11 mouse cellular contexts compared by ENCODE assay signal in genomic region chr6:49782679-49783078, GRCm38 (mm10). TPM values are rescaled to one million over a fixed set of nuclear protein-coding genes. Genes with fewer than 3 reads are reported as not detected.
"Had no signal": no experiment of that assay in that cellular context is flagged by ENCODE, and none has a peak within 500 bp of the region (broad histone marks: within the 10 kb centered on the region; RNA-seq: fewer than 3 reads in every experiment).

No protein-coding gene starts in this region.

- DNase-seq: kidney, adult 2 months; kidney, postnatal 14 days; left cerebral cortex, postnatal 4 days; lung, adult 2 months; lung, postnatal 36 days; midbrain, embryonic 14.5 days; right cerebral cortex, adult 18-20 months; right cerebral cortex, postnatal 25 days; thymus, adult 2 months; thymus, postnatal 25 days had no signal

RNA-seq across cellular contexts. Expression of gene Npy, which starts 39.8 kb away (rescaled TPM):
- total RNA-seq: megakaryocyte, adult 5-6 weeks had no signal
